Mouse (Mus musculus) forebrain, embryonic 14.5 days (tissue): Measurements from ENCODE around the gene St6gal2. TPM values are rescaled to one million over a fixed set of nuclear protein-coding genes. Genes with fewer than 3 reads are reported as not detected.

Experiments
- polyA plus RNA-seq: library from polyadenylated mRNA; unstranded; fragments of >200 nt; fragmentation: Nextera tagmentation; extraction: Ambion mirVana; gene quantifications from 2 replicates; pipeline ENCODE4 v1.2.1, GENCODE M21; 2014

Gene St6gal2
- polyA plus RNA-seq, 1 experiment from 2014 or later: 20.7 TPM

Other genes with a start within 250 kb of the St6gal2 start
- gene Vmn2r118, start 179.8 kb downstream of the St6gal2 start, polyA plus RNA-seq: not detected in 2 replicates